Mouse (Mus musculus) cerebellum, adult 9-11 months (tissue): ENCODE measurements at regions not wholly inside any gene's neighbourhood (a gene's known extent, or its start where the extent isn't known, plus 50 kb on each side); places are given as distances from the start of the nearest gene placed in this dataset.

Experiments used
- DNase-seq: peaks from one replicate; pipeline ENCODE4 v3.0.0; 2022

DNA sequence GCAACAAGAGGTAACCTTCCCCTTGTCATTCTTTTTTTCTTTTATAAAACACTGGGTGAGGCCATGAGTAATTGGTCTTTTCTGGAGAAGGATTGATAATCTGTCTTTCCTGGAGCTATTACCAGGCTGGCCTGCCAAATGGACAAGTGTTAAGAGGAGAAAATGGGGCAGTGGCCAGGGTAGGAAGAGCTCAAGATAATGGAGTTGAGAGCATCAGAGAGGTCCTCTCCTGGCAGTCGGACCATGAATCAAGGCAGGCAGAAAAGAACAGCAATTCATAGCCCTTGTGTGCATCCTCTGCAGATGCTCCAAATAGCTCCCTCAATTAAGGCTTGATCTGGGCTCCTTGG, 208.2 kb downstream of the Rpl10-ps3 start:
- no peak for DNase-seq

DNA sequence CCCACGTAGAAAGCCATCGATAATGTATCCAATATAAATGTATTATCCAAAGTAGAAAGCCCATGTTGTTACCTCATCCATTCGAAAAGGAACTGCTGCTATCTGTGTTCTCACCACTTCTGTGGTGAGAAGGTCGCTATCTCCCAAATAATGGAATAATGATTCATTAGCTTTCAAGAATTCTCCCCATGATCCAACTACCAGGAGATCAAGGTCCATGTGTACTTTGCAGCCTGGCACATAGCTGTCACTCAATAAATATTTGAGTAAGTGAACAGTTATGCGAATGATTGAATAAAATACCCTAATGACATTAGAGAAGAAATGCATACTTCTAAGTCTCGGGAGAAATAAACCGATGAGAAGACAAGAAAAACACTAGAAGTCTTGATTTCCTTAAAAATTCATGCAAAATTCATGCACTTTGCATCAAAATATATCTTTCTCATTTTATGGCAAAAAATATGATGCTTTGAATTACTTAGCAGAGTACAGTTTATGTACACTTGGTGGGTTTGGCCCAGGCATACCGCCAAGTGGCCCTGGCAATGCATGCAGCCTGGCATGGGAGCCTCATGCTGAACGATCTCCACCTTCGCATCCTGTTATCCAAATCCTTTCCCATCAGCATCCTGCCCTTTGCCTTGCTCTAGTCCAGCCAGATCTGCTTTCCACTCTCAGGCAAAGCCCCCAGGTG, 208.7 kb downstream of the Rpl10-ps3 start:
- DNase-seq = no peak

DNA sequence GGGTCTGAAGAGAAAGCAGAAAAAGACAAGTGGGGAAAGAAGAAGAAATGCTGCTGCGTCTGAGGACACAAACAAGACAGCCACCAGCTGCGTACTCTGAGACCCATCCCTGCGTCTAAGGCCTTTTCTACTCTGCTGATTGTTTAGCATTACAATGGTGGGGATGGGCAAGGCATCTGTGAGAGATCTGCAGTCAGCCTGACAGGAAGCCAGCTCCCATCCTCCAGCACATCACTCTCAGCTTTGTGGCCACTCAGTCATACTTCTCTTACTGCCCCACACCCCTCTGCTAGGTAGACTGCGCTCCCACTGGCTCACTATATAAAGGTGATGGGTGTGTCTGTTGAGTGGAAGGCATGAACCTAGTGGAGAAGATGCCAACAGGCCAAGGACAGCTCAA, 220.5 kb downstream of the Rpl10-ps3 start:
- no peak for DNase-seq

DNA sequence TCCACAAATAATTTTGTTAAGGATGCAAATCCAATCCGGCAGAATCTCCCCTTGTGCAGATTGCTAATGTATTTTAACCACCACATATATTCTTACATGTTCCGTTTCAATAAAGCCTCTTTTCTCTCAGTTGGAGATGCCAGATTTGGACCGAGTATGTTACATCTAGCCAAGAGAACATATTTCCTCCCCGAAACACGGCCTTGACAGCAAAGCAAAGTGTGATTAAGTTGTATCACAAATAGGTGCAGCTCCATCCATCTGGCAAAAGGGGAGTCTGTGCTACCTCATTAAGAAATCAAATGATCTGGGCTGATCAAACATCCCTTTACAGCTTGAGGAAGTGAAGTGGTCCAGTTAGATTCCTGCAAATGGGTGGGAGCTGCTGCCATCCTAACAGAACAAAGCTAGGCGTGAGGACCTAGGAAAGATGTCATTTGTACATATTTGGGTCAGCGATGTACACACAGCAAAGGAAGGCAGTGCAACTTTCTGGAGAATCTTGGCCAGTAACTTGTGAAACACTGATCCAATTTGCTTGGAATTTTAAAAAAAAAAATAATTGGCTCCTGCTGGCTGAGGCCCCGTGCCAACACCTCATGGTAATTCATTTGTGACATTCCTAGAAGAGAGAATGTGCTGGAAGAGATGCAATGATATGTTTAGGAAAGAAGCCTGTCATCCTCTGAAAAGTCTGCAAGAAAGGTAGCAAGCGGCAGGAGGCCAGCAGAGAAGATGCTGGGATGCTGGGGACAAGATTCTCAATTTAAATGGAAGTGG, 223.8 kb downstream of the Rpl10-ps3 start:
- no peak for DNase-seq

DNA sequence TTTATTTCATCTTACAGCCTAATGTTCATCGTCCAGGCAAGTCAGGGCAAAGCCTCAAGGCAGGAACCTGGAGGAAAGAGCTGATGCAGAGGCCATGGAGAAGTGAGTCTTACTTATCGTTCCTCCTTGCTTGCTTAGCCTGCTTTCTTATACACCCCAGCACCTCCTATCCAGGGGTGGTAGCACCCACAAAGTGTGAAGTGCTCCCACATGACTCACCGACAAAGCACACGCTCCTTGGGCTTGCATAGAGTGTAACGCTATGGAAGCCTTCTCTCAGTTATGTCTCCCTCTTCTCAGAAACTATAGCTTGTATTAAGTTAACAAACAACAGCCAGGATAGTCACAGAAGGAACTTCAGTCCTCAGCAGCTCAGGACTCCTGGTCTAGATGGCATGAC, 225.4 kb downstream of the Rpl10-ps3 start:
- DNase-seq = no peak

DNA sequence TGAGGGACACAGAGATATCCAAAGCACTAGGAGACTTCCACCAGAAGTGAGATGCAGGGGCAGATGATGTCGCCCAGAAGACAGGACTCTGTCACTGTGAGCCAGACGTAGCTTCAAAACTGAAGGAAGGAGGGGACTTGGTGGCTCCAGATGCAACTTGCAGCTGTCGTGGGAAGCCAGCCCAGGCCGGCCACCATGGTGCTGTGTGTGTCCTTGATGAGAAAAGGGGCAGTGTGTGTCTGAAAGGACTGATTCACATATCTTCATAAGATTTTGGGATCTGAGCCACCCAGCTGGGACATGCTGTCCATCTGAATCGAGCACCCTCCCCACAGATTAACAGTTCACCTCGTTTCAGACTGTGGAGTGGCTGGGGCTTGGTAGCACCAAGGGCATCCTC, 226.2 kb downstream of the Rpl10-ps3 start:
- peak; percentile 10 for DNase-seq

DNA sequence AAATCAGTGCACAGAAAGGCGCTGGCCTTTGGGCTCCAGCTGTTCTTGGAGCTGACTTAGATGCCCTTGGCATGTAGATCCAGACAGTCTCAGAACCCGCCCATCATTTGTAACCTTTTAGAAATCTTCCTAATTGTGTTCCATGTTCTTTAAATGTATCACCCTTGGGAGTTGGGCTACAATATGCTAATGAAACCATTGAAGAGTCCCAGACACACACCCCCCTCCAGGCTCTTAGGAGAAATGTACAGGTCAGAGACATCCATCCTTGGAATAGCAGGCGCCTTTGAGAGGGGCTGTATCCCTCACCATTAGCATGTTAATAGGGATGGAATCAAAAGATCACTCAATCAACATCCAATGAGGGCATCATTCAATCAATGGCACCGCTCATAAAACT, 238.2 kb downstream of the Rpl10-ps3 start:
- DNase-seq = no peak

DNA sequence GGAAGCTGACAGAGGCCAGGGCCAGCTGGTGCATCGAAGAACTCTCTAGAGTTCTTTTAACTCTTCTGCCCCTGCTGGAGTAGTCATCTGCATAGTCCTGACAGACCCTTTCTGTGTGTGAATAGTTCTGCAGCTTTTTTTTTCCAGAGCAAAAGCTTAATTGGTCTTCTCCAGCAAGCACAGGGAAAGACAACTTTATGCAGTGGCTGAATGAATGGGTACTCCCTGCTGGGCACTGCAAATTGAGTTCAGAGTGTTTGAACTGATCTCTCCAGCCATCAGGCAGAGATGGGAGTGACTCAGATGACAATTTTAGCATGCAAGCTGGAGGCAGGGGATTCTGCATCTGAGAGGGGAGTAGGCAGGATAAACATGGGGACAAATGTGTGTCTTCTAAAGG, 242.0 kb downstream of the Rpl10-ps3 start:
- DNase-seq = no peak

DNA sequence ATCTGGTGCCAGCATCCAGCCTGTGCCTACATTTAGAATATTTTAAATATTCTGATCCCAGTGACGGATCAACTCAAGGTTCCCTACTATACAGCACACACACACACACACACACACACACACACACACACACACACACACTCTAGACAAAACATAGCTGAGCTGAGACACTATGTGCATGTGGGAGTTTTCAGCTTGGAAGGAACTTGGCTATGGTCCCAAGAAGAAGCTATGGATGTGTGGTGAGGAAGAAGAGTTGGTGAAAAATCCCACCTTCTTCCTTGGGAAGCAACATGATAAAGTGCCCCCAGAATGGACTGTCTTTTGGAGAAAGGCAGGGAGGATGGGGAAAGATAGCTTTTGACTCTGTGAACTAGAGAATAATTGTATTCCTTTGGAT, 243.7 kb downstream of the Rpl10-ps3 start:
- no peak for DNase-seq

DNA sequence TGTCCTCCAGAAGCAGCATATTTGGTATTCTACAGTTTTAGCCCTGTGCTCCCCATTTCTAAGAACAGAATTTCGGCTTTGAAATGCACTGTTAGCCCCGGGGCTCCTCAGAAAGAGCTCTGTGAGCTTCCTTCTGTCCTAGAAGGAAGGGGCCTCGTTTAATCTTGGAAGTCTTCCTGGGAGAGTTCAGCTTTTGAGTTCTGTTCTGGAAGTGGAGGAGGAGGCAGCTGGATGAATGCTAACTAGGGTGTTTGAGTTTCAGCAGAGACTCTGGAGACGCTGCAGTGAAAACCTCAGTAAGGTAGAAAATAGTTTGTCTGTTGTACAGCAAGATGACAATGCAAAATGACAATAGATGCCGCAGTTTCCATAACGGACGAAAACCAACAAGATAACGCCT, 253.8 kb downstream of the Rpl10-ps3 start:
- DNase-seq = peak; percentile 3

DNA sequence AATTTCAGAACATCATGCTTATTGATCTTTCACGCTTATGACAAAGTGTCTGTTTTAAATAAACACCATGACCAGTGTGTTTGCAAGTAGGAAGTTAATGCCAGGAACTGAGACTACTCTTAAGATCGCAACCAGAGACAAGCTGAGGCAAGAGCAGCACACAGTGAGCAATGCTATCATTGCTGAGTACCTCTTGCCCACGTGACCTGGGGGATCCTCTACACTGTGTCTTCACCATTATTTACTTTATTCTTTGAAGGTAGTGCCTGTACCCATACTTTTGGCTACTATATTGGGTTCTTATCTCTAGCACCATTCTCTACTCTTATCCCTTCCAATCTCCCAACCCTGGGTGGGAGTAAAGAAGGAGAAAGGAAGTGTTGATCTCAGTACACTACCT, 254.9 kb downstream of the Rpl10-ps3 start:
- DNase-seq = no peak

DNA sequence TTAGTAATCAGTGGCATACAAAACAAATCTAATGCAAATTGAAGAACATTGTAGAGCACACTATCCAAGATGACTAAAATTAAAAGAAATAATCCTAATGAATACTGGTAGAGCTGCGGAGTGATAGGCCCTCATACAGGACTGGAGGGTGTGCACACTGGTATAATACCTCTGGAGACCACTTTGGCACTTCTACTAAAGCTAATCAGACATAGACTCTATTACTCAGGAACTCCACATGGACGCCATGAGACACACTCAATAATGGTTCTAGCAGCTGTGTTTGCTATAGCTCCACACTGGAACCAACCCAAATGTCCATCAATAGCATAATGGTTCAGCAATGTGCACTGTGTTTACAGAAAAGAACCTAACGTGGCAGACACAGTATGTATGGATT, 264.6 kb downstream of the Rpl10-ps3 start:
- no peak for DNase-seq

DNA sequence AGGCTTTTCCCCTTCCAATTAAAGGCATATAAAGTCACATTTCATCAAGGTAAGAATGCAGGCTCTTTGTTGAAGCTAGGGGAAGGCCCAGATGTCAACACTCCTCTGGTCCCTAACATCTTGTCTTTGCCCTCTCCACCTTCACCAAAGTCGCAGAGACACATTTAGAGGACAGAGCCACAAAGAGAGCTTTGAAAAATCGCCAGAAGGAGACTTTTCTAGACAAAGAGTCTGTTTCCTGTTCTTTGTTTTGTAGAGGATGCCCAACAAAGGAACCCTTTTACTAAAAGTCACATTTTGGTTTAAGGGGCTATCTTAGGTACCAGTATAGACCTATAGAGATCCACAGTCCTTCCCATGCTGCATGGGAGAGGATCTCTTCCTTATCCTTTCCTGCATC, 269.9 kb upstream of the Ncam1 start:
- DNase-seq = no peak

DNA sequence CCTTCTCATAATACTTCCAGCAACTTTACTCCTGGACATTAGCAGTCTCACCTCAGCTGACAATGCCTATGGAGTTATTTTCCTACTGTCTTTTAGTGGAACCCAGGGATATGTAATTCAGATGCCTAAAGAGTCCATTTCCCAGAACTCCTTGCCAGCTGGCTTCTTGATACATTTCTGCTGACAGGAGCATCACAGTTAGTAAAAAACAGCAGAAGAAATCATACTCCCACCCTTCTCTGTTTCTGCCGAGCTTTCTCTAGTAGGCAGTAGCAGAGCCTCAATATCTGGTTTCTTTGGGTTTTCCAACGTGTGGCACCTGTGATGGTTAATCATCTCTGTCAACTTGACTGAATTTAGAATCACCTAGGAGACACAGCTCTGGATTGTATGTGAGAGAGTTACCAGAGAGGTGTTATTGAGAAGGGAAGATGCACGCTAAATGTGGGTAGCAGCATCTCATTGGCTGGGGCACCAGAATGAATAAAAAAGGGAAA, 269.1 kb upstream of the Ncam1 start:
- no peak for DNase-seq

DNA sequence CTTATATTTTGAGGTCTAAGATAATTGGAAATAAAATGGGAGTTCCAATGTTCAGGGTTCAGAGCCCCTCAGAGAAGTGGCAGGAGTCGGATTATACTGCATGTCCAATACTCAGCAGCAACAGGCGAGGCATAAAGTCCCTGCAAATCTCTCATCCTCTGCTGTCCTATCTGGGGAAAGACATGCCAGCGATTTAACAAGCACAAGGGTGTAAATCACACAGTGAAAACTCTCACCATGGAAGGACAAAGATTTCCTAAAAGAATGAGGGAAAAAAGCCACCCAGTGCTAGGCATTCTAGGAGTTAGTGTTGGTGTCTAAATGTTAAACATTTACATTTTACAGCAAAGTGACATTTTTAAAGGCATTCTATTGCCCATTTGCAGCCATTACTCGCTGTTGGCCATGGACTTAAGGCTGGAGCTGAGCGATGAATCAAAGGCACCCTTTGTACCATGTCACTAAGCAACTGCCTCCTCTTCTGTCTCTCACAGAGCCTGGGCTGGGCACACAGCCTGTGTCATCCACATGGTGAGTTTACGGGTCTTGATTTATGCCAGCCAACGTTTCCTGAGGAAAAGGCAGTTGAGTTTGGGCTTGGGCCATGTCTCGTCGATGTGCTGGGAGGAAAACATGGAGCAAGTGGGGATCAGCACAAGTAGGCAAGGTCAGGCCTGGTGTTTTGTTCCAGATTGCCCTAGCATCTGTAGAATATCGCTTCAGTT, 265.9 kb upstream of the Ncam1 start:
- DNase-seq = peak; percentile 16

DNA sequence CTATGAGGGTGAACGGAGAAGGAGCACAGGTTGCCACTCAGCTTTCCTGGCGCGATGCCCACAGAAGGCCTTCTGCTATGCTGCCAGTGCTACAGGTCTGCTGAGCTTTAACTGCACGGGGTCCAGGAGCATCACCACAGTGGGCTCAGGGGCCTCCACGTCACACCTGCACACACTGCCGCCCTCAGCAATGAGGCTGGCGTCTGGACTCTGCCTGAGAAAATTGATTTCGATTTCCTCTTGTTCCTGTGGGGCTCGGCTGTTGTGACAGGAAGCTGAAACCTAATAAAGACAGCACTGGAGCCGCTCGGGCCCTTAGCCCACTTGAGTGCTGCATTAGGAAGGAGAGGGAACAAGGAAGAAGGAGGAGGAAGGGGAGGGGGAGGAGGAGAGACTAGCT, 239.5 kb upstream of the Ncam1 start:
- peak; percentile 2 for DNase-seq

DNA sequence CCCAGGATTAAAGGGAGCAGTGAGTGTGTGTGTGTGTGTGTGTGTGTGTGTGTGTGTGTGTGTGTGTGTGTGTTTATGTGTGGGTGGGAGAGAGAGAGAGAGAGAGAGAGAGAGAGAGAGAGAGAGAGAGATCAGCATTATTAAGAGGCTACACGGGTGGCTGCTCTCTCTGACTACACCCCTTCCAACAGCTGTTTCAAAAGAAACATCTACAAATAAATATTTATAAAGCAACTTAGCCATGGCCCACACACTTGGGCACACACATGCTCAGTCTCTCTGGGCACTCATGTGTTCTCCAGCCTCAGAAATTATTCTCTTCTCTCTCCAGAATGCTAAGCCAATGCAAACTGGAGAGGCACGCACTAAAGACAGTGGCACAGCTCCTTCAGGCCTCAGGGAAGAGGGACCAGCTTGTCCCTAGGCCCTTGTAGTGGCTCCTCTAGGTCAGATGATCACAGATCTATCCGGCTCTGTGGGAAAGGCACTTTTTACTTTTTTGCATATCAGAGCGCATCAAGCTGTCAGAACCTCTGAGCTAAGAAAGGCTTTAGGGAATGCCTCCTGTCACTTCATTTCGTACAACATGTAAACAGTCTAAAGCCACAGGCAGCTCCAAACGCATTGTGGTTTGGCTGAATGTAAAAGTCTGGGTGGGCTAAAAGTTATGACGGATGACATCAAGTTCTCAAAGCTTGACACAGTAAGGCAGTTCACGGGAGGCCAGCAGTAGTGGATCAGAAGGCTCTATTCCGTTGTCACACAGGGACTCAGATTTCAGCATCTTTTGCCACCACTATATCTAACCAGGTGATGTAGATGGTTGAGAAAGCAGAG, 233.8 kb upstream of the Ncam1 start:
- DNase-seq = no peak

DNA sequence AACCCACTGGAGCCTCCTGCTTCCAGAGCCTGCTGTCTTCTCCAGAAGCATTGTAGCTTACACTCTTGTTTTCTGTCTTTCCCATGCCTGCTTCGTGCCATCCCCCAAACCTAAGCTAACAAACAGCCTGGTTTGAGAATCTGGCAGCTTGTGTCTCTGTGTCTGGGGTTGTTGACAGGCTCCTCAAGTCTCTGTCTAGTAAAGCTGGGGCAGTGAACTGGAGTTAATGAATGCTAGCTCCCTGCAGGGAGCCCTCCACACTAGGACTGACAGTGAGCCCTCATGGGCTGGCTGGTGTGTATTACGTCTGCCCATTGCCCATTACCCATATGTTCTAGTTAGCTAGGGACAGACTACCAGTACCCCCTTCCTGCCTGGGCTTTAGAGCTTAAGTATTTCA, 232.6 kb upstream of the Ncam1 start:
- DNase-seq = no peak

DNA sequence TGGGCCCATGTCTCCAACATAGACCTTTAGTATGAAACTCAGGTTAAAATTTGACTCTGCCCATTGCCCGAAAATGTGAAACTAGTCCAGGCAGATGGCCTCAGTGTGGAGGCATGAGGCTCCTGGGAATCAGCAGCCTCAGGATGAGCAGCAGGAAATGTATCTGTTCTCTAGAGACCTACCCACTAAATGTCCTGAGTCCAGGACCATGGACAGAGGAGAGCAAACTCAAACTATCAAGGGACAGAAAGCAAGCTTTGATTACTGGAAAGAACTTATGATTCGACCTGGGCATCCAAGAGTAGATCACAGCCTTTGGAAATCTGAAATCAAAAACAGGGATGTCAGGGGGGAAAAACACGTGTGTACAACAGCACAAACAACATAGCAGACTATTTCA, 230.3 kb upstream of the Ncam1 start:
- no peak for DNase-seq

DNA sequence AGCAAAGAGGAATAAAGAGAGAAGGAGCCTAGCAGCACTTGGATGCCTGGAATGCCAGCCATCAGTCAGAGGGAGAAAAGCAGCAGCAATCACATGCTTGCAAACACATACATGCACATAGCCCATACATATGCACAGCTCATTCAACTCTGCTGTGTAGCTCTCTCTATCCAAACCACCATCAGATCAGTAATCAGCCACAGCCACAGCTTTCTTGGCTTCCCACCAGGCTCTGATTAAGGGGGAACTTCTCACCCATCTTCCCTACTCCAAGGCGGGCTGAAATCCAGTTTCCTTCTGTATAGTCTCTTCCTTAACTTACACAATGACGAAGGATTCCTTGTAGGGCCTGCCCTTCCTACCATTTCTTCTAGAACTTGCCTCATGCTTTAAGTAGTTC, 229.8 kb upstream of the Ncam1 start:
- no peak for DNase-seq

DNA sequence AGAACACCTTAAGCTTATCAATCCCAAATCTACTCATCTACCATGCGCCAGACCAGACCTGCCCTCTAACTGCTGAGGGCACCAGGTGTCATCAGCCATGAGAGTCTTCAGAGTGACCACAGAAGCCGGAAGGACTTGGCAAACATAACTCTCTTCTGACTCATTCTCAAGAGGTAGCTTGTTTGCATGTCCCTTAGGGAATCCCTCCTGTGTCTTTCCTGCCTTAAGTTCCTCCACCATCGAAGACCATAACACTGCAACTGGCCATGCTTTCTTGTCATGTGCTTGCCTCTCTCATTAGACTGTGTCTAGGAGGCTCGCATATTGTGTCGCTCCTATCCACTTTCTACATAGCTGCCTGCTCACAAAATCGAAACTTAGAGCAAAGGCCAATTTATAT, 226.1 kb upstream of the Ncam1 start:
- no peak for DNase-seq

DNA sequence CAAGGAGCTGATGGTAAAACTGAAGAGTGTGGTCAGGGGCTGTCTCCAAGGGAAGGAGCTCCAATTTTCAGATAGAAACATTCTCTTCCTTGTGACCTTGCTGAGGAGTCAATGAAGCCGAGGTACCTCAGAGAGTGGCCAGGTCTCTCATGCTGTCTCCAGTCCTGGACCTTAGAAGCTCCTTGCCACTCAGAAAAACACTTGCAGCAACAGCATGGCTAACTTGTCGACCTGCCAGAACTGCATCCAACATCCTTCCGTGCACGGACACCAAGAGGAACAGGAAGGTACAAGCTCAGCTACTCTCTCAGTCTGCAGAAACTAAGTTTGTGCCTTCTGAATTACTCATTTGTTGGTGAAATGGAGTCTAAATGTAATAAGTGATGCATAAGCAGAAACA, 214.9 kb upstream of the Ncam1 start:
- DNase-seq = no peak
